Mouse (Mus musculus) CD8-positive naive resting alpha-beta T cell, adult 2 months (primary cell): Measurements from ENCODE around the gene Exo1.

Source experiments
- DNase-seq, 2 experiments: peaks; one replicate each; pipeline ENCODE4 v3.0.0; 2022; ENCODE audit warnings: low read depth in 2 of 2, low spot score in 2 of 2

The Exo1 gene

DNA sequence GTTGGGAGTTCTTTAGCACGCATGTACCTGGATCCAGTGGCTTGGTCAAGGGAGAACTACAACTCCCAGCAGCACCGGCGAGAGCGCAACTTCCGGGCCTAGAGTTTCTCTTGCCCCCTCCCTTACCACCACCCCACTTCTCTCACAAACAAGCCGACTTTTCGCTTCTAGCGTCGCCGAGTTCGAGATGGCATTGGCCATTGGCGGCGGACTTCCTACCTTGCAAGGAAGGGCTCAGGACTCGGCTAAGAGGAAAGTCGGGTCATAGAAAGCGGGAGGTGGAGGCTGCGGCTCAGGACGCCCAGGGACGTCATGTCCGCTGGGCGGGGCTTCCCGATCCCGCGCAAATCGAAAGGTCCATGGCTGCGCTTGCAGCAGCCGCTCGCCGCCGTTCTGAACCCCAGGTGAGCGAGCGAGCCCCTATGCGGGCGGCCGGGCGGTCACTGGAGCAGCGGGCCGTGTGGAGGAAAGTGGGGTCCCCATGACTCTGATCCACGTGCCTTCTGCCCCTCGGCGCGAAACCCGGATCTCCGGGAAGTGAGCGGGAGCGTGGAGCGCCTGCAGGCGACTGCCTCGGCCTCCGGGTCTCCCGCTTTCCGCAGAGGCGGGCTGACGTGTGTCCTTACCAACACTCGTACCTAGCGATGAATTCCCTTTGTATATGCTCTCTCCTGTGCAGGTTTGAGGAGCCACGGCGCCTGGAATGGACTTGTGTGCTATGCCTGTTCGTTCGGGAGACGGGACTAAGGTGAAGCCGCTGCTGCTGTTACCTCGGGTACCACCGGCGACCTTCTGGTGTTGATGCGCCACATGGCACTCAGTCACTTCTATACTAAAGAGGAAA is at the start of gene Exo1:
Gene Exo1 (plus strand): TSS at position 129 of the 844 bp plus-strand sequence.
- peak; percentile 77 to 84 for DNase-seq

DNA sequence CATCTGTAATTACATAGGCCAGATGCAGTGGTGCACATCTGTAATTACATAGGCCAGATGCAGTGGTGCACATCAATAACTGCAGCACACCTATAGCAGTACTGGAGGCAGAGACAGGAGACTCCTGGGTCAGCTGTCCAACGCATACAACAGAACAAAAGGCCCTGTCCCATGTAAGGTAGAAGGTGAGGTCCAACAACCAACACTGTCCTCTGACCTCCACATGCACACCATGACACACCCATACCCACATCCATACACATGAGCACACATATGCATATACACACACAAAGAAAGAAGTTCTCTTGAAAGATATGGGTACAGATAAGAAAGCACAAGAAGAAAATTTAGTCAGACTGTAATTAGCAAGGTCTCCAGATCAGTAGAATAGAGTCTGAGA is 24.9 kb upstream of the Exo1 start:
- DNase-seq, result no peak

DNA sequence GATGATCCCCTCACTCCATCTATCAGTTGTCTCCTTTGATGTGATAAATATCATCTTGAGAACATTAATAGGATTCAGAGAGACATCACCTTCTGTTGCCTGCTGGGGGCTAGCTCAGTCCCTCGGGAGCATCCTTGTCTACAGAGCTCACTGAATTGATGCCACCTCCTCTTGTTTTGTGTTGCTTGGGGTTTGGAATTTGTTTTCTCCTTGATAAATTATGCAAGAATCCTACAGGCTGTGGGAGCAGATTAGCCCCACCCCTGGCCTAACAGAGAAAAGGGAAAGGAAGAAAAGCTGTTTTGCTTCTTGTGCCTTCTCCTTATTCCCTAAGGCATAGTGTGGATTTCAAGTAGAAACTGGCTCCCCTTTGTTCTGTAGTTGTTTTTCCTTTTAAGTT is 13.3 kb upstream of the Exo1 start:
- DNase-seq, result no peak

DNA sequence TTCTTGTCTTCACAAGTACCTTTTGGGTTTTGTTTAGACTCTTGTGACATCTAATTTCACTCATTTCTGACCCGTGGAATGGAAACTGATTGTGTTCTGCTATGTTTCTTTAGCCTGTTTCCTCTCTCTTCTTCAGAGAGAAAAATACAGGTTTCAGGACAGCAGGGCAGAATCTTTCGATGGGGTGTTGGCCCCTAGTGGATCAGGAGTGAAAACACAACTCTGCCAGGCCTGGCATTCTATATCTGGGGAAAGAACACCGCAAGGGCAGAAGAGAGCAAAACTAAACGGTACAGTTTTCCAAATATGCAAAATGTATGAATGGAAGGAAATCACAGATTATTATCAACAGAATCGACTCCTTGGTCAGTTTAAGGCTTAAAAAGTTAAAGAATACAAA is 12.8 kb upstream of the Exo1 start:
- DNase-seq, result no peak

DNA sequence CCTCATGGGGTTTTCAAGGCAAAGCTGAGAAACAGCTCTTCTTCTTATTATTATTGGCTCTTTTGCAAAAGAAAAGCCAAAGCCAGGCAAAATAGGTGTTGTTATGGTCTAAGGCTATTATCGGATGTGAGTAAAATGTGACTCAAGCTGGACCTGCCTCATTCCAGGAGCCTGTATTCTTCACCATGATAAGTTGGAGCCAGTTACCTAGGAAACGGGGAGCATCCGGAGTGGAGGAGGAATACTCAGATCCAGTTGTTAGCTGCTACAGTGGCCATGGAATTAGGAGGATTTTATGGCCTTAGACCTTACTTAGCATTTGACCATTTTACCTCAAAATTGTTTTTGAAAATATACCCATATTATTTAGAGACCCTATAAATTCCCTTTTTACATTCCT is 9.7 kb upstream of the Exo1 start:
- DNase-seq, result no peak

DNA sequence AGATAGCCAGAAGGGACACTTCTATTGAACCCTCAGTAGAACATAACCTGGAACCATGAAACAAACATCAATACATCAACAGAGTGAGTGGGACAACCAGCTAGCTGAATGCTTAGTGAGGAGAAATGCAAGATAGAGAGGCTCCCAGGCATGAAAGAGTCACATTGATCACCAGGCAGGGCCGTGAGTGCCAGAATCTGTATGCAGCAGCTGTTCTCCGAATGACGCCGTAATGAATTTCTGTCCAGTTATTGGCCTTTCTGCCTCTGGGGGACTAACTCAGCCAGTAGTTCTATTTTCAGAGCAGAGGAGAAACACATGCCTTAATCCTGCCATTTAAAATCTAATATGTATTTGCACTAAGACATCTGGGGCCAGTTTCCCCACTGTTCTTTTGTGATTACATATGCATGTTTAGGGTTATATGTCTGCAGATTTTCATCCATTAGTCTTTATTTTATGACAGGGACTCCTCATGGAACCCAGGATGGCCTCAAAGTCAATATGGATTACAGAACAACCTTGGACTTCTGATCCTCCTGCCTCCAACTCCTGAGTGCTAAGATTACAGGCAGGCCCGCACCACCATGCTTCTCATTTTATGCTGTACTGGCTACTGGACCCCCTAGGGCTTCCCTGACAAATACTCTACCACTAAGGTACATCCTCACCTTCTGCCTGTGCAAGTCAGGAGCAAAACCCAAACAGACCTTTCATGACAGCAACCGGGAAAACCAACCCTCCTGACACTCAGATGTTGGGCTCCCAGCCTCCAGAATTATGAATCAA is 8.2 kb upstream of the Exo1 start:
- DNase-seq, result no peak

DNA sequence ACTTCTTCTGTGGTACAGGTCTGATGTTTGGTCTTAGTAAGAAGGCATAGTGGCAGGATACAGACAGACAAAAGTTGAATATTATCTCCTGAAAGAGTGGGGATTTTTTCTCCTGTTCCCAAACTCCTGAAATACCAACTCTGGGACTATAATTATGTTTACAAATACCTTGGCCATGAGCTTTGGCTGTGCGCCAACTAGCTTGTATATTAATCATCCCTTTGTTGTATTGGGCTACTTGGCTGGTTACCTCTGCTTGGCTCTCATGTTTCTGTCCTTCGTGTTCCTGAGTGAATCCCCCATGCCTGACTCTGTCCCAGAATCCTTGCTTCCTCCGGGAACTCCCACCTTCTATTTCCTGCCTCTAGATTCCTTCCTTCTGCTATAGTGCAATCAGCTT is 3.0 kb downstream of the Exo1 start:
- DNase-seq, result no peak

DNA sequence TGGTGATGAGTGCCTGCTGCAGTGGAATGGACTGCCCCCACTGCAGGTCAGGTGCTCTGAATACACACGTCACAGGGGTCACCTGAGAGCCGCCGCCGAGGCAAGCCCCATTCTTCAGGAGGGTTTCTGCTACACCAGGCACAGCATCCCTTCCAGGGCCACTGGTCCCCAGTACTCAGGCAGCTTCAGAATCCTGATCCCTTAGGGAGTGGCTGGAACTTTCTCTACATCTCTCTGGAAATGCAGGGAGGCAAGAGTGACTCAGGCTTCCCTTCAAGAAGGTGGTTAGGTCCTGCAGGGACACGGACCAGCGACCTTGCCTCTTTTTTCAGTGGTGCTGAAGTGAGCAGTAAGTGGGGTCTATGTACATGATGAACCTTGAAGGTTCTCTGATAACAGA is 12.9 kb downstream of the Exo1 start:
- DNase-seq, result no peak

DNA sequence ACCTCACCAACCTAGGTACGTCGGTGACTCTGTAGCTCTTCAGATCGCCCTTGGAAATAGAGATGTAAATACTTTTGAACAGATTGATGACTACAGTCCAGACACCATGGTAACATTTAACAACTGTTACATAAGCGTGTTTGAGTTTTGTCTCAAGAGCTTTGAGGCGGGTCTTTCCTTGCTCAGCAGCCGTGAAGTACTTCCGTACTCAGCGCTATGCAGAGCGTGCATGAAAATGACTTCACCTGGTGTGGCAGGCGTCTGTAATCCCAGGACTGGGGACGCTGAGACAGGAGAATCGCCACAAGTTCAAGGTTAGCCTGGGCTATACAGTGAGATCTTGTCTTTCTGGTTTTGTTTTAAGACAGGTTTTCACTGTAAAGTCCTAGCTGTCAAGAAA is 13.3 kb downstream of the Exo1 start:
- DNase-seq, result no peak

DNA sequence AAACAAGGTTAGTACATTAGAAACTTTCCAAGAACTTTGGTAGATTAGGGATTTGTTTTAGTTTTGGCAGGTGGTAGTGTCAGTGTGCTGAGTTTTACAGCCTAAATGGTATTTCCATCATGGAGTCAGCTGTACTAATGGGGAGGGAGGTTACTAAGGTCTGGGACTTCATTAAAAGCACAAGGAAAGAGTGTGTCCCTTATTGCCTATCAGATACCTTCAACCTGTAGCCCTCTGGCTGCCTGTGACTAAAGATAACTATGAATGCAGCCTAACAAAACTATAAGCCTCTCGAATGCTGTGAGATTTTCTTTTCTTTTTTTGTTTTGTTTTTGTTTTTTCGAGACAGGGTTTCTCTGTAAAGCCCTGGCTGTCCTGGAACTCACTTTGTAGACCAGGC is 30.8 kb downstream of the Exo1 start:
- DNase-seq, result no peak

DNA sequence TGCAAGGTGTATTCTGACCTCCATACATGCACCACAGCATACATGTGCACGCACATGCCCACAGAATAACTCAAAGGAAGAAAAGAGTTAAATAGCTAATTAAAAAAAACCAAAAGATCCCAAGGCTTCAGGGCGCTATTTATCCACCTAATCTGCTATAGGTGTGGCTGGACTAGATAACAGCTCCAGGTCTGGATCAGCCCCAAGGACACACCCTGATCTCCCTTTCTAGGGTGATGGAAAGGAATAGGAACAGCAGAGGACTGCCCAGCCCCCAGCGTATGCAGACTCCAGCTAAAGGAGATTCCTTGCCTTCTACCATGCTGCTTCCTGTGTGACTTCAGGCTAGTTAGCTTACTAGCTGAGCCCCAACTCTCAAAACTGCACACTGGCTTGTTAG is 31.7 kb downstream of the Exo1 start:
- DNase-seq, result no peak

DNA sequence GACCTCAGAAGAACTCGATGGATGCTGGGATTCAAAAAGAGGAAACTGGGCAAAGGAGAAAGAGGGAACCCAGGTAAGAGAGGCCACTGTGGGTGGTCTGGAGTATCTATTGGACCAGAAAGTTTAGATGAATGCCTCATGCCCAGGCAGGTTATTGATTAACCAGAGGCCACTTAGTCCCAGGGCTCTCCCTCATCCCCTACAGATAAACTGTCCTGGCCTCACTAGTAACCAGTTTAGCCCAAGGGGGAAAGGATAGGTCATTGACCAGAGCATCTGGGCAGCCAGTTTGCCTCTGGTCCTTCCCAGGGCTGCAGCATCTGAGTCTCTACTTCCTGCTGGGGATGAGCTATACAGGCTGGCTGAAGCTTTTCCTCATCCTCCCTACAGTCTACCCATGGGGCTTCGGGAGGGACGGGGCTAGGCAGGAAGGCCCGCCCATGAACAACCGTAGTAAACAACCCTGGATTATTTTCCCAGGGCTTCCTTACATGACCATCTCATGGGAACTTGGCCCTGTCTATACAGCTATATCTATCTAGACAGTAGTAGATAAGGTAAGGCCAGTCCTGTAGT is 33.4 kb downstream of the Exo1 start:
- no peak for DNase-seq

DNA sequence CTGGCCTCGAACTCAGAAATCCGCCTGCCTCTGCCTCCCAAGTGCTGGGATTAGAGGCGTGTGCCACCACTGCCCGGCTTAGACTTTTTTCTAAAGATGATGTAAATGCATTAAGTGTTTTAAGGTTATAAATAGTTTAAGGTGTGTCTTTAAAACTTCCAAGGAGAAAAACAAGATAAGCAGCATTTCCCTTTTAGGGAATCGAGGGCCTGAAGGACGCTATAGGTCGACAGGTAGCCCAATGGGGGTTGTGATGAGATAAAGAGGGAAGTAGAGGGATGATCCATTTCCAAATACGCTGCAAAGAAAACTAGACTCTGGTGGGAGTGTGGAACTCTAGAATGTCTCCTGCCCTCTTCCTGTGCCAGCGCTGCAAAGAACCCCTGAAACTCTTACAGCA is 39.6 kb downstream of the Exo1 start, which contains the start of gene Gm38100:
Gene Gm38100 (plus strand): TSS at position 301 of the 400 bp plus-strand sequence.
- no peak for DNase-seq

DNA sequence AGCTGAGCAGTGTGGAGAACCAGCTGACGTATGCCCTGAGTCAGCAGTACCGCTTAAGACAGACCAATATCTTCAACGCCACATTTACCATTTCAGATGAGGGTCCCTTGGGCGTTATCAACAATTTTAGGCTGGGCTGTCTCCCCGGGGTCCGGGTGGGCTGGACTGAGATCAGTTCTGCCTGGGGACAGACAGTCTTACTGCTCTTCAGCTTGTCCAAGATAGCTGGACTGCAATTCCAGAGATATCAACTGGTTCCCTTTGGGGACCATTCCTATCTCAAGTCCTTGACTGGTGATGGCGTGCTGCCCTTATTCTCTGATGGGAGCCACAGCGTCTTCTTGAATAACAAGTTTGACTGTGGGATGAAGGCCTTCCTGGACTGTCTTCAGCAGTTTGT is 40.7 kb downstream of the Exo1 start:
- DNase-seq, result no peak

DNA sequence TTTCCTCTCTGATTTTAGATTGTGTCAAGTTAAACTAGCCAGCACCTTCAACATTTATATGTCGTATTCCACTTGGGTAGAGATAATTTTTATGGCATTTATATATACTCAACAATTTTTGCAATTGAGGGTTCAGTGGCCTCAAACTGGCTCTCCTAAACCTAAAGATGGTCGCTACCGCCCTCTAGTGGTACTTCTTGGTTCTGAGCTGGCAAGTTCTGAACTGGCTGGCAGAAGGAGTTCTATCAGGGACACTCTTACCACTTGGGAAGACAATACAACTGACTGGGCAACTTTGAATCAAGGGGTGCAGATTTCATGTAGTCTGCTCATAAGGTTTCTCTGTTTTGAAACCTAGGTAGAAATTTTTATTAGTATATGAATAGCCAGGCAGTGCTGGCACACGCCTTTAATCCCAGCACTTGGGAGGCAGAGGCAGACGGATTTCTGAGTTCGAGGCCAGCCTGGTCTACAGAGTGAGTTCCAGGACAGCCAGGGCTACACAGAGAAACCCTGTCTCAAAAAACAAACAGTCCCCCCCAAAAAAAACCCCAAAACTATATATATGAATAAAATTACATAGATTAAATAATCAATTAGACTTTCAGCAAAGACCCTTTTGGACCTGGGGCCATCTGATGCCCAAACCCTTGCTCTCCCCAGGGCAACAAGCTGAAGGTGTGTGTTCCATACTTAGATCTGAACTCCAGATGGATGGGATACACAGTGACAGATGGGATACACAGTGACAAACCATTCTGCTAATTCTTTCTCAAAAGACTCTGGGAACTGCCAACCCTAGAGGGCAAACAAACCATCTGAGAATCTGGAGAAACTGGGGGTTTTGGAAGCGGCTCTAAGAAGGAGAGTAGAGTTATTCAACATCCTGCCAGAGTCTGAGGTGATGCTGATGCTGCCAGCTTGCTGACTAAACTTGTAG is 43.7 kb downstream of the Exo1 start:
- DNase-seq, result peak; percentile 42 to 44

DNA sequence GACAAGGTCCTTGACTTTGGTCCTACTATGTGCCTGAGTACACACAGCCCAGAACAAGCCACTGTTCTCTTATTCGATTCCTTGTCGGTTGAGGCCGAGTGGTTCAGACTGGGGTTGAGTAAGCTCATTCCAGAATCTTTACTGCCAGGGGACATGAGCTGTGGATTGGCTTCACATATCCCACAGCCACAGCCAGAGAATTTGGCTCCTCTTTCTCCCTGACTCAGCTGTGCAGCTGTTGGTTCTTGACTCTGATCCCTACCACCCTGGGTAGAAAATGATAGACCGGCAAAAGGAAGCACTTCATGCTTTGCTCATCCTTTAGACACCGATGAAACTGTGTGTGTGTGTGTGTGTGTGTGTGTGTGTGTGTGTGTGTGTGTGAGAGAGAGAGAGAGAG is 51.0 kb downstream of the Exo1 start:
- no peak for DNase-seq

DNA sequence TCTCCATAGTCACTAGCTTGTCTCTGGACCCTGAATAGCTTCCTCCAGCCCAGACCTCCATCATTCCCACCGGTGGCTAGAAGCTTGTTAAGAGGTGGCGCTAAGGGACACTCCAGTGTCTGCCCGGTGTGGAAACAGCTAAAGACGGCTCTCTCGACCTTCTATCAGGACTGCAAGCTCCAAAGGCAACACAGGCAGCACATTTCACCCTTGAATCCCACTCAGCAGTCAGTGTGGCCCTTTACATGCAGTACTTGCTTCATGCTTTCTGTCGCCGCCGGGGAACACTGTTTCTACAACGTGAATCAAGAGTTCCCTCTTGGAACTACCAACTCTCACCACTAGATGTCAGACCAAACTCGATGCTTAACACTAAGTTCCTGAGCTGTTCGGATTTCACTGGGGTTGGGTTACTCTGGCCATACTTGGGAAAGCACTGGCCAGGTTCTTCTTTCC is 55.9 kb downstream of the Exo1 start:
- DNase-seq, result peak in 1 of 2 experiments; percentile 4

DNA sequence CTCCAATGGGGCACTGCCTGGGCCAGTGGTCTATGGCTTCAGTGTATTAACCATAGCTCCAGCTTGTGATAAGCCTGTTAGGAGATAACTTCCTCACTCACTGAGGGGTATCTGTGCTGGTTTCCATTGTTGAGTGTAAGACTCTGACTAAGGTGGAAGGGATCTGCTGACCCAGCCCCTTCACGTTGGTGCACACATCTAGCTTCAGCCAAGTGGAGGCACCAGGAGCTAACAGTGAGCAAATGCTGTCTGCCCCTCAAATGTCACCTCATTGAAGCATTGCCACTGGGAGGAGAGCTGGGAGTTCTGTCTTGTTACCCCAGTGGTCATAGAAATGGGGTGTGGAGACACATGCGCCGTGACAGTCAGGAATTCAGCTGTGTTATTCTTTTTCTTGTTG is 58.4 kb downstream of the Exo1 start:
- no peak for DNase-seq

DNA sequence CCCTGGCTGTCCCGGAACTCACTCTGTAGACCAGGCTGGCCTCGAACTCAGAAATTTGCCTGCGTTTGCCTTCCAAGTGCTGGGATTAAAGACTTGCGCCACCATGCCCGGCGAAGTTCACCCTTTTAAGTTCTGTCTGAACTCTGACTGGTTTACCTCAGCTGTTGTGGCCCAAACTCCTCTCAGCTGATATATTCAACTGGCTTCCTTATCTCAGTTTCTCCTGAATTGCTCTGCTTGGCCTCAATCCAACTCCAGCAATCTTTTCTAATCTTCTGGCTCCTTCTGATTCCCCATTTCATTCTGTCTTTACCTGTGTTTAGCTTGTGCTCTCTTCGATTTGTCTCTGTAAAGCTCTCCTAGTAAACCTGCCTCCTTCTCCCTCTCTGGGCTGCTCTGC is 62.8 kb downstream of the Exo1 start:
- no peak for DNase-seq

DNA sequence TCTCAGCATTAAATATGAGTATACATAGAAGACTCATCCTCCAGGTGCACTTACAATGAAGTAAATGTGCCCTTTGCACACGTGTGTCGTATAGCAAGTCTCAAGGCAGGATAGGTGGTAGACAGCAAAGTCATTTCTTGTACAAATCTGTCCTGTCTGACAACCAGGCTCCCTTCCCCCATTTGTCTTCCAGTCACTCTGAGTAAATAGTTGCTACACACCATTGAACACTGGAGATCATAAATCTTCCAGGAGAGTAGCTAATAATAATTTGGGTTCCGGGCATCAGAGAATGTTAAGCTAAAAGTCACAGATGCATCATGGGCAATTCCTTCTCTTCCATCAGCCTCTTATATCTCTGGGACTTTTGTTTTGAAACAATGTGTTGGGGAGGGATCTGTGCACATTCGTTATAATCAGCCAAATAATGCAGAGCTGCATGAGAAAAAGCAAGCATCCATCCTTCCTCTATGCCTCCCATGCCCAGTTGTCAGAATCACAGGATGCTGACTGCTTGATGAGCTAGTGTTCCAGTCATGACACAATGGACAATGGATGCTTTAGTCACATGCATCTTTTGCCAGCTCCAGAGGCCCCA is 66.4 kb downstream of the Exo1 start:
- no peak for DNase-seq
